Mouse (Mus musculus) adrenal gland, adult 8-10 months (tissue): Measurements from ENCODE around the gene Phlda1. TPM values are rescaled to one million over a fixed set of nuclear protein-coding genes. Genes with fewer than 3 reads are reported as not detected.

ENCODE experiments used
- DNase-seq: peaks from one replicate; pipeline ENCODE4 v3.0.0; 2022
- total RNA-seq, 4 experiments: library from RNA; stranded (reverse); gene quantifications; 2 replicates each; pipeline ENCODE4 v1.2.4; 2022

Gene Phlda1
- total RNA-seq, 4 experiments from 2014 or later = 57.2 to 195 (median 76.9) TPM

GRCm38 (mm10) chr10:111505406-111505805 lies 680 bp upstream of the Phlda1 start:
- no peak for DNase-seq

GRCm38 (mm10) chr10:111506926-111507459 lies 907 bp downstream of the Phlda1 start:
- DNase-seq = peak; percentile 26

- peak; percentile 54 for DNase-seq
Measured at GRCm38 (mm10) chr10:111507460-111508211, 1.6 kb downstream of the Phlda1 start.

GRCm38 (mm10) chr10:111508324-111509080 lies 2.4 kb downstream of the Phlda1 start:
- no peak for DNase-seq

- no peak for DNase-seq
Measured at GRCm38 (mm10) chr10:111509103-111509784, 3.2 kb downstream of the Phlda1 start.

GRCm38 (mm10) chr10:111509981-111510380 lies 3.9 kb downstream of the Phlda1 start:
- DNase-seq = no peak

- DNase-seq = peak; percentile 34
Measured at GRCm38 (mm10) chr10:111510798-111511197, 4.7 kb downstream of the Phlda1 start.

- no peak for DNase-seq
Measured at GRCm38 (mm10) chr10:111512036-111512568, 6.0 kb downstream of the Phlda1 start.

- no peak for DNase-seq
Measured at GRCm38 (mm10) chr10:111514282-111514885, 8.3 kb downstream of the Phlda1 start.

- DNase-seq = no peak
Measured at GRCm38 (mm10) chr10:111515071-111516010, 9.3 kb downstream of the Phlda1 start.

GRCm38 (mm10) chr10:111516172-111516588 lies 10.1 kb downstream of the Phlda1 start:
- DNase-seq = peak; percentile 79

- DNase-seq = no peak
Measured at GRCm38 (mm10) chr10:111516804-111517436, 10.8 kb downstream of the Phlda1 start.

- DNase-seq = no peak
Measured at GRCm38 (mm10) chr10:111518350-111518749, 12.3 kb downstream of the Phlda1 start.

- no peak for DNase-seq
Measured at GRCm38 (mm10) chr10:111519620-111520370, 13.7 kb downstream of the Phlda1 start.

- no peak for DNase-seq
Measured at GRCm38 (mm10) chr10:111520621-111521020, 14.5 kb downstream of the Phlda1 start.

GRCm38 (mm10) chr10:111521636-111522035 lies 15.6 kb downstream of the Phlda1 start:
- DNase-seq = no peak

GRCm38 (mm10) chr10:111522230-111522629 lies 16.1 kb downstream of the Phlda1 start:
- no peak for DNase-seq

- no peak for DNase-seq
Measured at GRCm38 (mm10) chr10:111523894-111524293, 17.8 kb downstream of the Phlda1 start.

GRCm38 (mm10) chr10:111527057-111527456 lies 21.0 kb downstream of the Phlda1 start:
- DNase-seq = no peak

- no peak for DNase-seq
Measured at GRCm38 (mm10) chr10:111527613-111528012, 21.5 kb downstream of the Phlda1 start.
